Mouse (Mus musculus) kidney, embryonic 15.5 days (tissue): ENCODE results near the gene Osbp2. TPM values are rescaled to one million over a fixed set of nuclear protein-coding genes. Genes with fewer than 3 reads are reported as not detected.

ENCODE experiments used
- ATAC-seq: fragments of 200-750 bp; cut with Nextera tagmentation; replicated peaks from 2 replicates; pipeline ENCODE4 v1.8.0; 2017; ENCODE audit warnings: moderate TSS enrichment; ENCODE audit not compliant: low FRiP score
- H3K27ac ChIP-seq: fragments of 300-500 bp; sonication (generic); 2 replicates; pipeline ENCODE4 v1.5.1; 2015; ENCODE audit warnings: mild to moderate bottlenecking, inconsistent platforms
- H3K27me3 ChIP-seq: fragments of 300-500 bp; sonication (generic); 2 replicates; pipeline ENCODE4 v1.6.1; 2015; ENCODE audit warnings: inconsistent platforms
- H3K36me3 ChIP-seq: fragments of 300-500 bp; sonication (generic); 2 replicates; pipeline ENCODE4 v1.6.1; 2015; ENCODE audit warnings: inconsistent platforms
- H3K4me1 ChIP-seq: fragments of 300-500 bp; sonication (generic); 2 replicates; pipeline ENCODE4 v1.6.1; 2015; ENCODE audit warnings: inconsistent platforms
- H3K4me2 ChIP-seq: fragments of 300-500 bp; sonication (generic); 2 replicates; pipeline ENCODE4 v1.6.1; 2015; ENCODE audit warnings: moderate library complexity, mild to moderate bottlenecking, inconsistent platforms
- H3K4me3 ChIP-seq: fragments of 300-500 bp; sonication (generic); replicated peaks from 2 replicates; pipeline ENCODE4 v1.5.1; 2015; ENCODE audit warnings: mild to moderate bottlenecking, inconsistent platforms
- H3K9ac ChIP-seq: fragments of 300-500 bp; sonication (generic); 2 replicates; pipeline ENCODE4 v1.6.1; 2015; ENCODE audit warnings: mild to moderate bottlenecking, inconsistent platforms
- H3K9me3 ChIP-seq: fragments of 300-500 bp; sonication (generic); replicated peaks from 2 replicates; pipeline ENCODE4 v1.6.1; 2016; ENCODE audit warnings: inconsistent platforms
- WGBS: fragments of 180-500 bp; shearing (Covaris S2); methylation state at CpG from one replicate; pipeline ENCODE4 v1.1.7; 2015; ENCODE audit warnings: mixed read lengths; 5-methylcytosine and 5-hydroxymethylcytosine counted together
- polyA plus RNA-seq: library from polyadenylated mRNA; unstranded; fragments of >200 nt; fragmentation: Nextera tagmentation; extraction: Ambion mirVana; gene quantifications from 2 replicates; pipeline ENCODE4 v1.2.1, GENCODE M21; 2015

Osbp2 gene
- polyA plus RNA-seq, 1 experiment from 2014 or later = 0.91 TPM

- Histone ChIP-seq H3K9me3 (no peaks in the 10 kb centered on the region), H3K4me2 (no peak overlapping the region), H3K27ac (no peak overlapping the region), H3K9ac (no peak overlapping the region), H3K36me3 (no peaks in the 10 kb centered on the region), H3K27me3 (no peaks in the 10 kb centered on the region), H3K4me1 (no peaks in the 10 kb centered on the region), H3K4me3 (no peak overlapping the region)
- ATAC-seq = no peak
- WGBS = 41% methylated on average over 15 of the region's 15 CpGs
Measured at GRCm38 (mm10) chr11:3714486-3714885, 149.2 kb downstream of the Osbp2 start.

GRCm38 (mm10) chr11:3710203-3710602 is 153.5 kb downstream of the Osbp2 start:
- ATAC-seq = no peak
- 74% methylated on average over 14 of the region's 14 CpGs for WGBS
- H3K4me1 ChIP-seq = no peaks in the 10 kb centered on the region

GRCm38 (mm10) chr11:3707057-3707456 is 156.6 kb downstream of the Osbp2 start:
- peaks cover 4% of the 10 kb centered on the region; the same call in 1 of the 2 replicates for H3K27me3 ChIP-seq
- H3K4me1 ChIP-seq = no peaks in the 10 kb centered on the region
- no peak for ATAC-seq
- H3K9ac ChIP-seq = no peak overlapping the region
- 69% methylated on average over 8 of the region's 8 CpGs for WGBS
- H3K36me3 ChIP-seq = no peaks in the 10 kb centered on the region
- no peaks in the 10 kb centered on the region; the same call in 1 of the 2 replicates for H3K9me3 ChIP-seq
- H3K4me2 ChIP-seq = no peak overlapping the region
- no peak overlapping the region for H3K27ac ChIP-seq
- H3K4me3 ChIP-seq = no peak overlapping the region

More at GRCm38 (mm10) chr11:3710203-3710602, 153.5 kb downstream of the Osbp2 start:
- Histone ChIP-seq H3K4me2 (no peak overlapping the region), H3K9ac (no peak overlapping the region), H3K27me3 (peaks cover 4% of the 10 kb centered on the region; the same call in 1 of the 2 replicates), H3K4me3 (no peak overlapping the region), H3K36me3 (no peaks in the 10 kb centered on the region), H3K9me3 (no peaks in the 10 kb centered on the region; the same call in 1 of the 2 replicates), H3K27ac (no peak overlapping the region)

- H3K4me2 ChIP-seq = no peak overlapping the region
- H3K27ac ChIP-seq = no peak overlapping the region
- H3K4me3 ChIP-seq = no peak overlapping the region
- WGBS = 75% methylated on average over 8 of the region's 8 CpGs
- H3K36me3 ChIP-seq = no peaks in the 10 kb centered on the region
- H3K9ac ChIP-seq = no peak overlapping the region
- no peak for ATAC-seq
- H3K27me3 ChIP-seq = peaks cover 4% of the 10 kb centered on the region; the same call in 1 of the 2 replicates
- H3K4me1 ChIP-seq = no peaks in the 10 kb centered on the region
- H3K9me3 ChIP-seq = no peaks in the 10 kb centered on the region; the same call in 1 of the 2 replicates
Measured at GRCm38 (mm10) chr11:3704404-3704803, 159.3 kb downstream of the Osbp2 start.

- Histone ChIP-seq H3K9ac (no peak overlapping the region), H3K4me1 (no peaks in the 10 kb centered on the region), H3K36me3 (no peaks in the 10 kb centered on the region), H3K27me3 (peaks cover 4% of the 10 kb centered on the region; the same call in 1 of the 2 replicates), H3K27ac (no peak overlapping the region), H3K9me3 (no peaks in the 10 kb centered on the region), H3K4me2 (no peak overlapping the region), H3K4me3 (no peak overlapping the region)
- WGBS = 76% methylated on average over 7 of the region's 7 CpGs
- ATAC-seq = no peak
Measured at GRCm38 (mm10) chr11:3703089-3703992, 160.4 kb downstream of the Osbp2 start.

GRCm38 (mm10) chr11:3697441-3697840 is 166.3 kb downstream of the Osbp2 start:
- Histone ChIP-seq H3K9ac (no peak overlapping the region), H3K27ac (no peak overlapping the region), H3K36me3 (peaks cover 11% of the 10 kb centered on the region), H3K27me3 (no peaks in the 10 kb centered on the region), H3K4me1 (no peaks in the 10 kb centered on the region), H3K4me3 (no peak overlapping the region), H3K4me2 (no peak overlapping the region), H3K9me3 (no peaks in the 10 kb centered on the region)
- no peak for ATAC-seq
- WGBS = 88% methylated on average over 3 of the region's 3 CpGs

GRCm38 (mm10) chr11:3696086-3696616 is 167.6 kb downstream of the Osbp2 start:
- Histone ChIP-seq H3K27me3 (no peaks in the 10 kb centered on the region), H3K4me2 (no peak overlapping the region), H3K9ac (no peak overlapping the region), H3K36me3 (peaks cover 22% of the 10 kb centered on the region), H3K27ac (no peak overlapping the region), H3K9me3 (no peaks in the 10 kb centered on the region), H3K4me1 (no peaks in the 10 kb centered on the region), H3K4me3 (no peak overlapping the region)
- WGBS = 81% methylated on average over 5 of the region's 5 CpGs
- ATAC-seq = no peak

- Histone ChIP-seq H3K4me2 (no peak overlapping the region), H3K36me3 (peaks cover 65% of the 10 kb centered on the region), H3K4me3 (no peak overlapping the region), H3K9me3 (no peaks in the 10 kb centered on the region), H3K27me3 (no peaks in the 10 kb centered on the region), H3K4me1 (no peaks in the 10 kb centered on the region), H3K27ac (no peak overlapping the region), H3K9ac (no peak overlapping the region)
- no peak for ATAC-seq
- 97% methylated on average over 2 of the region's 2 CpGs for WGBS
Measured at GRCm38 (mm10) chr11:3691746-3692145, 172.0 kb downstream of the Osbp2 start.

GRCm38 (mm10) chr11:3686885-3687284 is 176.8 kb downstream of the Osbp2 start:
- Histone ChIP-seq H3K36me3 (peaks cover 94% of the 10 kb centered on the region), H3K4me1 (no peaks in the 10 kb centered on the region), H3K4me2 (no peak overlapping the region), H3K9me3 (no peaks in the 10 kb centered on the region), H3K4me3 (no peak overlapping the region), H3K27ac (no peak overlapping the region), H3K27me3 (no peaks in the 10 kb centered on the region), H3K9ac (no peak overlapping the region)
- no peak for ATAC-seq
- WGBS = 78% methylated on average over 2 of the region's 2 CpGs

GRCm38 (mm10) chr11:3686318-3686717 is 177.4 kb downstream of the Osbp2 start:
- no peaks in the 10 kb centered on the region for H3K9me3 ChIP-seq
- H3K9ac ChIP-seq = no peak overlapping the region
- no peaks in the 10 kb centered on the region for H3K4me1 ChIP-seq
- H3K4me3 ChIP-seq = no peak overlapping the region
- H3K4me2 ChIP-seq = no peak overlapping the region
- H3K27ac ChIP-seq = peak overlapping the region; percentile 10; the same call in 1 of the 2 replicates
- H3K27me3 ChIP-seq = no peaks in the 10 kb centered on the region
- ATAC-seq = no peak
- H3K36me3 ChIP-seq = peaks cover 94% of the 10 kb centered on the region
- 92% methylated on average over 2 of the region's 2 CpGs for WGBS

GRCm38 (mm10) chr11:3685431-3685830 is 178.3 kb downstream of the Osbp2 start:
- 95% methylated on average over 8 of the region's 8 CpGs for WGBS
- Histone ChIP-seq H3K27ac (no peak overlapping the region), H3K4me3 (no peak overlapping the region), H3K36me3 (peaks cover 94% of the 10 kb centered on the region), H3K9ac (no peak overlapping the region), H3K9me3 (no peaks in the 10 kb centered on the region), H3K4me1 (no peaks in the 10 kb centered on the region), H3K4me2 (no peak overlapping the region), H3K27me3 (no peaks in the 10 kb centered on the region)
- no peak for ATAC-seq

GRCm38 (mm10) chr11:3684723-3685430 is 178.8 kb downstream of the Osbp2 start:
- ATAC-seq = no peak
- H3K27me3 ChIP-seq = no peaks in the 10 kb centered on the region
- WGBS = 83% methylated on average over 5 of the region's 5 CpGs
- no peak overlapping the region for H3K4me2 ChIP-seq
- H3K9me3 ChIP-seq = no peaks in the 10 kb centered on the region
- H3K4me3 ChIP-seq = no peak overlapping the region
- peaks cover 94% of the 10 kb centered on the region for H3K36me3 ChIP-seq
- no peak overlapping the region for H3K27ac ChIP-seq
- H3K9ac ChIP-seq = no peak overlapping the region
- H3K4me1 ChIP-seq = no peaks in the 10 kb centered on the region
